Mouse (Mus musculus): Measurements from ENCODE around the gene Lin52. TPM values are rescaled to one million over a fixed set of nuclear protein-coding genes. Genes with fewer than 3 reads are reported as not detected.
A peak's percentile ranks its signal among the peaks of the same experiment; 100 is the strongest.
"Not testable (repeated sequence)": the region's sequence is repeated elsewhere in the genome, so short reads cannot be mapped to it uniquely, and the experiment has no call there.

The Lin52 gene
- polyA plus RNA-seq, 1 experiment, result not detected

GRCm38 (mm10) chr12:84524147-84525050 lies 73.2 kb downstream of the Lin52 start:
- Histone ChIP-seq H3K4me3 (ENCODE audit: insufficient read depth, low read depth, low read length) (no peak overlapping the region), H3K4me1 (ENCODE audit: control insufficient read depth, insufficient read depth, low read length) (no peaks in the 10 kb centered on the region), H3K27ac (ENCODE audit: insufficient read depth, low read depth, low read length) (no peak overlapping the region)
- TF ChIP-seq CTCF (IDR thresholded peaks at IDR 0.05; ENCODE audit: insufficient read depth, low read depth, low read length) (no peak), POLR2A (IDR thresholded peaks at IDR 0.05; ENCODE audit: insufficient read depth, low read depth, low read length) (no peak)
- 75% methylated on average over 11 of the region's 11 CpGs for WGBS

- WGBS, result 87% methylated on average over 12 of the region's 12 CpGs
- TF ChIP-seq CTCF (IDR thresholded peaks at IDR 0.05; ENCODE audit: insufficient read depth, low read depth, low read length), result no peak
- TF ChIP-seq POLR2A (IDR thresholded peaks at IDR 0.05; ENCODE audit: insufficient read depth, low read depth, low read length), result no peak
Measured at GRCm38 (mm10) chr12:84525422-84525821, 74.2 kb downstream of the Lin52 start.

GRCm38 (mm10) chr12:84530426-84530825 lies 79.2 kb downstream of the Lin52 start:
- WGBS, result 89% methylated on average over 5 of the region's 5 CpGs

More at GRCm38 (mm10) chr12:84525422-84525821, 74.2 kb downstream of the Lin52 start:
- Histone ChIP-seq H3K4me3 (ENCODE audit: insufficient read depth, low read depth, low read length) (no peak overlapping the region), H3K4me1 (ENCODE audit: control insufficient read depth, insufficient read depth, low read length) (no peaks in the 10 kb centered on the region), H3K27ac (ENCODE audit: insufficient read depth, low read depth, low read length) (no peak overlapping the region)

GRCm38 (mm10) chr12:84531906-84532829 lies 80.9 kb downstream of the Lin52 start:
- TF ChIP-seq POLR2A (IDR thresholded peaks at IDR 0.05; ENCODE audit: insufficient read depth, low read depth, low read length), result no peak
- TF ChIP-seq CTCF (IDR thresholded peaks at IDR 0.05; ENCODE audit: insufficient read depth, low read depth, low read length), result no peak
- Histone ChIP-seq H3K27ac (ENCODE audit: insufficient read depth, low read depth, low read length) (peak overlapping the region; percentile 73), H3K4me1 (ENCODE audit: control insufficient read depth, insufficient read depth, low read length) (peaks cover 19% of the 10 kb centered on the region), H3K4me3 (ENCODE audit: insufficient read depth, low read depth, low read length) (no peak overlapping the region)
- WGBS, result 36% methylated on average over 13 of the region's 13 CpGs

More at GRCm38 (mm10) chr12:84530426-84530825, 79.2 kb downstream of the Lin52 start:
- H3K4me1 ChIP-seq (ENCODE audit: control insufficient read depth, insufficient read depth, low read length), result peaks cover 19% of the 10 kb centered on the region
- TF ChIP-seq POLR2A (IDR thresholded peaks at IDR 0.05; ENCODE audit: insufficient read depth, low read depth, low read length), result no peak
- no peak for TF ChIP-seq CTCF (IDR thresholded peaks at IDR 0.05; ENCODE audit: insufficient read depth, low read depth, low read length)
- no peak overlapping the region for H3K27ac ChIP-seq (ENCODE audit: insufficient read depth, low read depth, low read length)
- H3K4me3 ChIP-seq (ENCODE audit: insufficient read depth, low read depth, low read length), result no peak overlapping the region

- Histone ChIP-seq H3K4me1 (ENCODE audit: control insufficient read depth, insufficient read depth, low read length) (peaks cover 19% of the 10 kb centered on the region), H3K27ac (ENCODE audit: insufficient read depth, low read depth, low read length) (peak overlapping the region; percentile 73), H3K4me3 (ENCODE audit: insufficient read depth, low read depth, low read length) (no peak overlapping the region)
- 48% methylated on average over 8 of the region's 8 CpGs for WGBS
- TF ChIP-seq POLR2A (IDR thresholded peaks at IDR 0.05; ENCODE audit: insufficient read depth, low read depth, low read length) (no peak), CTCF (IDR thresholded peaks at IDR 0.05; ENCODE audit: insufficient read depth, low read depth, low read length) (no peak)
Measured at GRCm38 (mm10) chr12:84532830-84533199, 81.6 kb downstream of the Lin52 start.

- no peak for TF ChIP-seq CTCF (IDR thresholded peaks at IDR 0.05; ENCODE audit: insufficient read depth, low read depth, low read length)
- TF ChIP-seq POLR2A (IDR thresholded peaks at IDR 0.05; ENCODE audit: insufficient read depth, low read depth, low read length), result no peak
- 60% methylated on average over 7 of the region's 7 CpGs for WGBS
- Histone ChIP-seq H3K4me1 (ENCODE audit: control insufficient read depth, insufficient read depth, low read length) (peaks cover 19% of the 10 kb centered on the region), H3K4me3 (ENCODE audit: insufficient read depth, low read depth, low read length) (no peak overlapping the region), H3K27ac (ENCODE audit: insufficient read depth, low read depth, low read length) (no peak overlapping the region)
Measured at GRCm38 (mm10) chr12:84533706-84534486, 82.7 kb downstream of the Lin52 start.

GRCm38 (mm10) chr12:84539537-84539936 lies 88.3 kb downstream of the Lin52 start:
- not testable (repeated sequence) for H3K4me3 ChIP-seq (ENCODE audit: insufficient read depth, low read depth, low read length); H3K4me1 ChIP-seq (ENCODE audit: control insufficient read depth, insufficient read depth, low read length); H3K27ac ChIP-seq (ENCODE audit: insufficient read depth, low read depth, low read length)
- 94% methylated on average over 3 of the region's 3 CpGs for WGBS

GRCm38 (mm10) chr12:84541391-84541958 lies 90.3 kb downstream of the Lin52 start:
- TF ChIP-seq POLR2A (IDR thresholded peaks at IDR 0.05; ENCODE audit: insufficient read depth, low read depth, low read length) (no peak), CTCF (IDR thresholded peaks at IDR 0.05; ENCODE audit: insufficient read depth, low read depth, low read length) (no peak)
- WGBS, result 44% methylated on average over 11 of the region's 11 CpGs
- no peak overlapping the region for H3K4me3 ChIP-seq (ENCODE audit: insufficient read depth, low read depth, low read length)
- H3K4me1 ChIP-seq (ENCODE audit: control insufficient read depth, insufficient read depth, low read length), result no peaks in the 10 kb centered on the region
- no peak overlapping the region for H3K27ac ChIP-seq (ENCODE audit: insufficient read depth, low read depth, low read length)
